ENCODE assay signal across 25 mouse cellular contexts in genomic region chr16:54259260-54259659, GRCm38 (mm10).
DNase-seq lines count a peak whose midpoint lies in the region; ATAC-seq lines count a peak whose summit lies in the region.
"Had no signal": no experiment of that assay in that cellular context is flagged by ENCODE, and none has a peak within 500 bp of the region (broad histone marks: within the 10 kb centered on the region; RNA-seq: fewer than 3 reads in every experiment).

No protein-coding gene starts in this region.

- no peaks in the 10 kb centered on the region for H3K36me3 ChIP-seq in forebrain, embryonic 15.5 days
- no peaks in the 10 kb centered on the region for H3K36me3 ChIP-seq in forebrain, embryonic 10.5 days (replicated peaks)
- H3K36me3 ChIP-seq in midbrain, embryonic 14.5 days (ENCODE audit: control insufficient read depth, insufficient read depth, low read length): no peaks in the 10 kb centered on the region
- no peaks in the 10 kb centered on the region for H3K36me3 ChIP-seq in midbrain, embryonic 15.5 days (replicated peaks)
- no peaks in the 10 kb centered on the region for H3K36me3 ChIP-seq in forebrain, embryonic 16.5 days (ENCODE audit: control insufficient read depth, insufficient read depth)
- H3K36me3 ChIP-seq: embryonic facial prominence, embryonic 12.5 days; embryonic facial prominence, embryonic 15.5 days; heart, embryonic 10.5 days; heart, embryonic 13.5 days; hindbrain, embryonic 12.5 days; hindbrain, embryonic 15.5 days had no signal

- peak; percentile 69; the same call in 1 of the 2 replicates for ATAC-seq in forebrain, embryonic 15.5 days (replicated peaks)
- ATAC-seq in midbrain, embryonic 14.5 days (ENCODE audit: low FRiP score, low TSS enrichment): no peak
- no peak; the same call in 1 of the 2 replicates for ATAC-seq in midbrain, embryonic 15.5 days (replicated peaks)
- ATAC-seq in forebrain, embryonic 16.5 days: peak; percentile 82
- ATAC-seq: CD4-positive, CD25-positive, alpha-beta regulatory T cell, adult 4 months; inflammation-experienced regulatory T-cells, adult 6 months; intestine, embryonic 16.5 days had no signal

- no peaks in the 10 kb centered on the region for H3K9me3 ChIP-seq in forebrain, embryonic 15.5 days
- no peaks in the 10 kb centered on the region for H3K9me3 ChIP-seq in forebrain, embryonic 10.5 days
- H3K9me3 ChIP-seq in midbrain, embryonic 14.5 days (ENCODE audit: control insufficient read depth, low read length): no peaks in the 10 kb centered on the region
- H3K9me3 ChIP-seq in midbrain, embryonic 15.5 days: no peaks in the 10 kb centered on the region
- no peaks in the 10 kb centered on the region for H3K9me3 ChIP-seq in forebrain, embryonic 16.5 days (ENCODE audit: control insufficient read depth, low read length)
- H3K9me3 ChIP-seq: embryonic facial prominence, embryonic 12.5 days; embryonic facial prominence, embryonic 15.5 days; heart, embryonic 10.5 days; heart, embryonic 13.5 days; hindbrain, embryonic 12.5 days; hindbrain, embryonic 15.5 days had no signal

- no peak overlapping the region for H3K4me3 ChIP-seq in forebrain, embryonic 15.5 days
- H3K4me3 ChIP-seq in forebrain, embryonic 10.5 days: no peak overlapping the region
- H3K4me3 ChIP-seq in midbrain, embryonic 14.5 days (replicated peaks; ENCODE audit: low read depth, low read length): no peak overlapping the region
- H3K4me3 ChIP-seq in midbrain, embryonic 15.5 days: no peak overlapping the region
- H3K4me3 ChIP-seq in forebrain, embryonic 16.5 days (replicated peaks; ENCODE audit: low read length): no peak overlapping the region
- H3K4me3 ChIP-seq: embryonic facial prominence, embryonic 12.5 days; embryonic facial prominence, embryonic 15.5 days; heart, adult 2 months; heart, embryonic 10.5 days; heart, embryonic 13.5 days; hindbrain, embryonic 12.5 days; hindbrain, embryonic 15.5 days had no signal

- intact Hi-C loops in heart, postnatal 36 days (cut with DNase I): no loop called here

- H3K9ac ChIP-seq in forebrain, embryonic 15.5 days (replicated peaks): no peak overlapping the region
- no peak overlapping the region for H3K9ac ChIP-seq in midbrain, embryonic 14.5 days (replicated peaks; ENCODE audit: low read length)
- no peak overlapping the region for H3K9ac ChIP-seq in midbrain, embryonic 15.5 days
- no peak overlapping the region for H3K9ac ChIP-seq in forebrain, embryonic 16.5 days (replicated peaks; ENCODE audit: low read depth, low read length)
- H3K9ac ChIP-seq: embryonic facial prominence, embryonic 12.5 days; embryonic facial prominence, embryonic 15.5 days; heart, embryonic 13.5 days; hindbrain, embryonic 12.5 days; hindbrain, embryonic 15.5 days had no signal

- H3K27me3 ChIP-seq in forebrain, embryonic 15.5 days: no peaks in the 10 kb centered on the region
- H3K27me3 ChIP-seq in forebrain, embryonic 10.5 days (ENCODE audit: poor library complexity, severe bottlenecking): no peaks in the 10 kb centered on the region
- no peaks in the 10 kb centered on the region for H3K27me3 ChIP-seq in midbrain, embryonic 14.5 days (ENCODE audit: control insufficient read depth, insufficient read depth, low read length)
- no peaks in the 10 kb centered on the region for H3K27me3 ChIP-seq in midbrain, embryonic 15.5 days (replicated peaks)
- H3K27me3 ChIP-seq in forebrain, embryonic 16.5 days (replicated peaks; ENCODE audit: control insufficient read depth, insufficient read depth, low read length): no peaks in the 10 kb centered on the region
- H3K27me3 ChIP-seq: embryonic facial prominence, embryonic 12.5 days; embryonic facial prominence, embryonic 15.5 days; heart, embryonic 13.5 days; hindbrain, embryonic 12.5 days; hindbrain, embryonic 15.5 days had no signal

- WGBS in forebrain, embryonic 15.5 days: 61% methylated on average over 1 of the region's 1 CpGs
- WGBS in forebrain, embryonic 10.5 days: 98% methylated on average over 1 of the region's 1 CpGs
- WGBS in midbrain, embryonic 14.5 days: 82% methylated on average over 1 of the region's 1 CpGs
- WGBS in midbrain, embryonic 15.5 days: 84% methylated on average over 1 of the region's 1 CpGs
- WGBS in forebrain, embryonic 16.5 days: 68% methylated on average over 1 of the region's 1 CpGs

- no peak overlapping the region for H3K27ac ChIP-seq in forebrain, embryonic 15.5 days (replicated peaks)
- H3K27ac ChIP-seq in forebrain, embryonic 10.5 days: no peak overlapping the region
- H3K27ac ChIP-seq in midbrain, embryonic 14.5 days (replicated peaks; ENCODE audit: low read depth, low read length): no peak overlapping the region
- H3K27ac ChIP-seq in midbrain, embryonic 15.5 days: no peak overlapping the region
- no peak overlapping the region for H3K27ac ChIP-seq in forebrain, embryonic 16.5 days (ENCODE audit: low read length)
- H3K27ac ChIP-seq: embryonic facial prominence, embryonic 12.5 days; embryonic facial prominence, embryonic 15.5 days; heart, adult 2 months; heart, embryonic 10.5 days; heart, embryonic 13.5 days; hindbrain, embryonic 12.5 days; hindbrain, embryonic 15.5 days had no signal

- H3K4me2 ChIP-seq in forebrain, embryonic 15.5 days (replicated peaks): no peak overlapping the region
- no peak overlapping the region for H3K4me2 ChIP-seq in midbrain, embryonic 14.5 days (ENCODE audit: low read length)
- no peak overlapping the region for H3K4me2 ChIP-seq in midbrain, embryonic 15.5 days
- no peak overlapping the region for H3K4me2 ChIP-seq in forebrain, embryonic 16.5 days (ENCODE audit: low read length)
- H3K4me2 ChIP-seq: embryonic facial prominence, embryonic 12.5 days; embryonic facial prominence, embryonic 15.5 days; heart, embryonic 13.5 days; hindbrain, embryonic 12.5 days; hindbrain, embryonic 15.5 days had no signal

- H3K4me1 ChIP-seq in forebrain, embryonic 15.5 days: no peaks in the 10 kb centered on the region
- no peaks in the 10 kb centered on the region for H3K4me1 ChIP-seq in forebrain, embryonic 10.5 days
- H3K4me1 ChIP-seq in midbrain, embryonic 14.5 days (ENCODE audit: control insufficient read depth, insufficient read depth, low read length): no peaks in the 10 kb centered on the region
- H3K4me1 ChIP-seq in midbrain, embryonic 15.5 days: no peaks in the 10 kb centered on the region
- H3K4me1 ChIP-seq in forebrain, embryonic 16.5 days (replicated peaks; ENCODE audit: control insufficient read depth, insufficient read depth, low read length): no peaks in the 10 kb centered on the region
- H3K4me1 ChIP-seq: embryonic facial prominence, embryonic 12.5 days; embryonic facial prominence, embryonic 15.5 days; heart, embryonic 10.5 days; heart, embryonic 13.5 days; hindbrain, embryonic 12.5 days; hindbrain, embryonic 15.5 days had no signal

- DNase-seq in forebrain, embryonic 10.5 days (ENCODE audit: extremely low spot score, low spot score): no peak
- peak; percentile 1 for DNase-seq in midbrain, embryonic 14.5 days
- DNase-seq in heart, postnatal 36 days: no peak
- DNase-seq: adrenal gland, adult 8-10 months; adrenal gland, postnatal 25 days; cerebellum, adult 18-20 months; cerebellum, adult 9-11 months; cerebellum, postnatal 25 days; gastrocnemius, postnatal 10 days; gastrocnemius, postnatal 36 days; heart, adult 2 months; heart, postnatal 14 days; kidney, adult 18-20 months had no signal

Comparison
In these comparisons a context has a peak if more than half of its experiments do, and no peak if none do; other contexts are left out.
1. ATAC-seq: peak in forebrain, embryonic 15.5 days (single experiment) and forebrain, embryonic 16.5 days (single experiment); none in midbrain, embryonic 14.5 days (single experiment) and midbrain, embryonic 15.5 days (single experiment).